Mouse (Mus musculus) left cerebral cortex, adult 9 months (tissue): ENCODE results near the gene Pheta1.
"Not testable (repeated sequence)": the region's sequence is repeated elsewhere in the genome, so short reads cannot be mapped to it uniquely, and the experiment has no call there.

ENCODE experiments used
- DNase-seq, 2 experiments: peaks; one replicate each; pipeline ENCODE4 v3.0.0; 2022; ENCODE audit warnings: low spot score in 2 of 2

Gene Pheta1

DNA sequence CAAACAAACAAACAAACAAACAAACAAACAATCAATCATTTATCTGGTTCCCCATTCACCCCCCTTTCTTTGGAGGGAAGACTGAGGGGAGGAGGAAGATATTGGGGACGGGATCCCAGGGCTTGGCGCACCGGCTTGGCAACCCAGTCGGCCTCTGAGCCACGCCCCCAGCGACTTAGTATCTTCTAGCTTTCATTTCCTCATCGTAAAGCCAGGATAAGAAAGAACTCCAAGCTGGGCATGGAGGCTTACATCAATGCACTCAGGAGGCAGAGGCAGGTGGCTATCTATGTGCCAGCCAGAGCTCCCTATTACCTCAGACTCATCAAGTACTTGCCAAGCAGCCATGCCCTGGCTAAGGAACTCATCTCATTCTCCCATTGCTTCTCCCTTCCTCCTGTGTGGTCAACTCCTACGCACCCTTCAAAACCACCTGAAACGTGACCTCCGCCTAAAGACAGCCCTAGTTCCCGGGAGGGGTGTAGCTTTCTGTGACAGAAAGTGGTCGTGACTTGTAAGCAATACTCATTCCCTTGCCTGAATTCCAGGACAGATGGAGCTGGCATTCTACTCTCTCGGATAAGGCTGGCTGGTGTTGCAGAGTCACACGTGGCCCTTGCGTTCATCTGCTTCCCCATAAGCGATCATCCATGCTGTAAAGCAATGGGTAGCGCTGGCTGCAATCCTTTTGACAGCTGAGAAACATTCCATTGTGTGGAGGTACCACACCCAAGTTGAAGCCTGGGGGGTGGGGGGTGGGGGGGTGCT is 5.5 kb upstream of the Pheta1 start:
- no peak for DNase-seq

DNA sequence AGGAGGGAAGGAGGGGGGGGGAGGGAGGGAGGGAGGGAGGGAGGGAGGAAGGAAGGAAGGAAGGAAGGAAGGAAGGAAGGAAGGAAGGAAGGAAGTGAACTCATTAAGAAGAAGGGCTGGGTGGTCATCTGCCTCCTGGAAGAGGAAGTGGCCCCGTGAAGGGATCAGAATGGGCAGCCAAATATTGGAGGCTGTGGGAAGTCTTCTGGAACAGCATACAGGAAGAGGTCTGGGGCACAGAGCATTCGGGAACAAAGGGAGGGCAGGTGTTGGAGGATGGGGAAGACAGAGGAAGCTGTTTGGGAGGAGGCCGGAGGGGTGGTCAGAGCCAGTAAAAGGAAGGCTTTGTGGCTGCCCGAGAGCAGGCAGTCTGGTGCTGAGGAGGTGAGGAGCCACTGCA is 3.4 kb upstream of the Pheta1 start:
- no peak for DNase-seq

DNA sequence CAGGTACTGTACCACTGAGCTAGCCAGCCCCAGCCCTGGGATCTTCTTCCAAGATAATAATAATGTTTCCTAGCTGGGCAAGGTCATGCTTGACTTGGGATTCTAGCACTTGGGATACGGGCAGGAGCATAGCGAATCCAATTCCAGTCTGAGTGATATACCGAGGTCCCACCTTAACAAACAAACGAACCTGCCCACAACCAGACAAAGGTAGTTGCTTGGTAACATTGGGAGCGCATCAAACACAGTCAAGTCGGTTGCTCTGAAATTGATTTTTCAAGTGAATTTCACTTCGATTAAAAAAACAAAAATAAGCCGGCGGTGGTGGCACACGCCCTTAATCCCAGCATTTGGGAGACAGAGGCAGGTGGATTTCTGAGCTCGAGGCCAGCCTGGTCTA is 2.5 kb upstream of the Pheta1 start:
- no peak for DNase-seq

GRCm38 (mm10) chr5:121847269-121847668 is 1.5 kb upstream of the Pheta1 start:
- not testable (repeated sequence) for DNase-seq

DNA sequence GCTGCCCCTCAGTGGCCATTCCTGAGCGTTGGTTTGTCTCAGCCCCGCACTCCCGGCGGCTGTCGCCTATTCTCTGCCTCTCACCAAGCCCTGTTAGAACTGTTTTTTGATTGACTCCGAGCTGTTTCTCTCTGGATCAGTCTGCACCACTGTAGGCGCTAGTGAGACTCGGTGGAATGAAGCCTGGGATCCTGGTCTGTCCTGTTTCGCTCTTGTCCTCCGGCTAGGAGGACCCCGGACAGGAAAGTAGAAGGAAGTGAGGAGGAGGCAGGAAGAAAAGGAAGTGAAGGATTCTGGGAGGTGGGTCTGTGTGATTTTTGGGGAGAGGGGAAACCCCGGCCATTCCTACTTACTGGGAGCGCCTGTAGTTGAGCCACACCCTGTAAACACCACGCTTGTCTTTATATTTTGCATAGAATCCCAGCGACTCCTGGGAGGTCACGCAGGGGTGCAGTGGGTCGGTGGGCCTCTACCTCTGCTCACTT is 707 bp upstream of the Pheta1 start:
- no peak for DNase-seq

- no peak for DNase-seq
These were observed 930 bp downstream of the Pheta1 start for GRCm38 (mm10) chr5:121849478-121850349.

- DNase-seq: no peak
These were observed 4.7 kb downstream of the Pheta1 start for GRCm38 (mm10) chr5:121853368-121854051.

DNA sequence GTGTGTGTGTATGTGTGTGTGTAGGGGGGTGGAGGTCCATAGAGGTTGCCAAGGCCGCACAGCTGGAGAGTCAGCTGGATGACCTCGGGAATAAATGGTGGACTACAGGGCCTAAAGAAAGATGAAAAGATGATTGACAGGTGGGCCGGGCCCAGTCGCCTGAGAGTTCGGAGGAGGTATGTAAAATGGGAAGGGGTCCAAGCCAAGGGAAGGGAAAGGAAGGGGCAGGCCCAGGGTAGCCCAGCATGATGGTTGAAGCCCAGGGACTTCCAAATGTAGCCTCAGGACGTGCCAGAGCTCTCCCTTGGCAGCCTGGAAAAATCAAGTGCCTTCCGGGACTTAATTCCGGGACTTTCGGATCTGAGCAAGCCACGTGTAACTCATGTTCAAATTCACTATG is 6.0 kb downstream of the Pheta1 start:
- no peak for DNase-seq

DNA sequence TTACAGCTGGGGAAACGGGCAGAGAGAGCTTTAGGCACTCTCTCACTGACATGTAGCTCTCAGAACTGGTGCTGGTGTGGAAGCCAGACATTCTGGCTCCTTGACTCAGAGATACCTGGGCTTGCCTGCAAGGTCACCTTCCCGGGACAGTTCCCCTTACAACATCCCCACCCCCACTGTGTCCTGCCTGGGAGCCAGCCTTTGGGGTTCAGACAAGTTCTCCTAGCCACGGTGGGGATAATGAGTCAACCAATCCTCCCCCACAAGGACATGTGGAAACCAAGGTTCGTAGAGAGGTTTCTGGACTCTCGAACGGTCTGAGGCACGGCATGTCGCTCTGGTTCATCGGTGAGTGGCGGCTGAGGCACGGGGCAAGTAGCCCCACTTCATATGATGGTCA is 8.0 kb downstream of the Pheta1 start:
- DNase-seq: no peak

- DNase-seq: no peak
These were observed 9.6 kb downstream of the Pheta1 start for GRCm38 (mm10) chr5:121858427-121858826.

DNA sequence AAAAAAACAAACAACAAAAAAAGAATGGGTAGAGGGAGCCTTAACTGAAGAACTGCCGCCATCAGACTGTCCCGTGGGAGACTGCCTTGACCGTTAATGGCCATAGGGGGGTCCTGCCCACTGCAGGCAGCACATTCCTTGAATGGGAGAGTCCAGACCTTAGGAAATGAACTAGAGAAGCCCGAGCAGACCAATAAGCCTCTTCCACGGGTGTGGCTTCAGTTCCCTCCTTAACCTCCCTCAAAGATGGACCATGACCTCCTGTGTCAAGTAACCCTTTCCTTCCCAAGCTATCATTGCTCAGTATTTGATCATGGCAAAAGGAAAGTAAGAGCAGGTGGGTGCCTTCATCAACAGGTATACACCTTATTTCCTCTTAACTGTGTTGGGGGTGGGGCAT is 13.2 kb downstream of the Pheta1 start:
- DNase-seq: no peak

- DNase-seq: no peak
These were observed 15.5 kb downstream of the Pheta1 start for GRCm38 (mm10) chr5:121864330-121864729.

DNA sequence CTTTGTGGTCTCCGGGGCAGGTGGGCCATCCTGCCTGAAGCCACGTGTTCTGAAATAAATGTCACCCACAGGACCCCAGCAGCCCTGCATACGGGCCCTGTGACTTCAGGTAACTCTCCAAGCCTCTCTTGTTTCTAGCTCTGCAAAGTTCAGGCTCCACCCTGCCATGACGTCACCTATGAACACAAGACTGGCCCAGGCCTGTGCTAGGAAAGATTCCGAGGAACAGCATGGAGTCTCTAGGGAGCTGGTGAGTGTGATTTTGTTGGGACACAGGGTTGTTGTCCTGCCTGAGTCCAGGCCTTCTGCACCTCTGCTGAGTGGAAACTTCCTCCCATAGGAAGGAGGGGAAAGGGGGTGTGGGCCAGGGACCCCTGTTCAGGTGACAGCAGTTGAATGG is 19.2 kb downstream of the Pheta1 start:
- no peak for DNase-seq

DNA sequence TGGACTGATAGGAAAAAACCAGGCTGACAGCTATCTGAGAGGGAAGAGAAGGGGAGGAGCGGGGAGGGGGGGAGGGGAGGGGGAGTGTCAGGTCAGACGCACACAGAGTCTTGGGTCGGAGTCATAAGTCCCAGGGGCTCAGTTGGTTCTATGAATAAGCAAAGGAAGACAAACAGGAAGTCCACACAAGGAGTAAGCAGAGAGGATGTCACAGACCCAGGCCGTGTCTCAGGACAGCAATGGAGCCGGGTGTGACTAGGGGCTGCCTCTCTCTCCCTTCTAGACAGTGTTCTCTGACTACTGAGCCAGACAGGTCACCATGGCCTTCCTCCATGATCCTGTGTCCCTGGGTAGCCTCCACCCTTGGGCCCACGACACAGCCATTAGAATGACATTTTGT is 22.0 kb downstream of the Pheta1 start:
- DNase-seq: no peak

GRCm38 (mm10) chr5:121871515-121872030 is 22.8 kb downstream of the Pheta1 start:
- DNase-seq: no peak

- DNase-seq: peak in 1 of 2 experiments; percentile 79
These were observed 23.4 kb downstream of the Pheta1 start for GRCm38 (mm10) chr5:121872158-121872557.

DNA sequence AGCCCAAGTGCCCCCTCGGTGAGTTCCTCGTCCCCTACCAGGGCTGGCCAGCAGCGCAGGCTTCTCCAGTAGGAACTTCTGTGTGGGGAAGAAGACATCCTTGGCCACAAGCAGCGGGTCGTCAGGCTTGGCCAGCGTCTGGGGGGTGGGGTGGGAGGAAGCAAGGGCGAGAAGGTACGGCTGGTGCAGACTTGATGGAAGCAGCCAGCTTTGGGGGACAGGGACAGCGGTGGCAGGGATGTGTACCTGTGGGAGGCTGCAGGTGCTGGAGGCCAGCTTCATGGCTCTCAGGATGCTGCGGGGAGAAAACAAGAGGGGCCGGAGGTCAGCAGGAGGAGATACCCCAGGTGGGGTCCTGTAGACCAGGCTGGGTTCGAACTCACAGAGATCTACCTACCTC is 26.3 kb downstream of the Pheta1 start:
- no peak for DNase-seq

GRCm38 (mm10) chr5:121876901-121877300 is 28.1 kb downstream of the Pheta1 start:
- DNase-seq: no peak

DNA sequence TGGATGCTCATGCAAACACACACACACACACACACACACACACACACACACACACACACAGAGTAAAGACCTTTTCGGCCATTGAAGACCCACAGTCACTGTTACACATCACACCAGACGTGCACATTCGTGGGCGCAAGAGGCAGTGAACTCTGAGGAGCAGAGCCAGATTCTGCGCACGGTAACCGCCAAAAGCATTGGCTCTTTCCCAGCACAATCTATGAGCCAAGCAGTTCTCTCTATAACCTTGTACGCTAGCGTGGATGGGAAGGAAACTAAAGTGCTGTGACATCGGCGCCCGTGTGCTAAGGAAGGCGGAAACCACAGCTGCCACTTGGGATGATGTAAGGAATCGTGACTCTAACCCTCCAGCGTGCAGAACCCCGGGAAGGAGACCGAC is 29.9 kb downstream of the Pheta1 start:
- DNase-seq: no peak

DNA sequence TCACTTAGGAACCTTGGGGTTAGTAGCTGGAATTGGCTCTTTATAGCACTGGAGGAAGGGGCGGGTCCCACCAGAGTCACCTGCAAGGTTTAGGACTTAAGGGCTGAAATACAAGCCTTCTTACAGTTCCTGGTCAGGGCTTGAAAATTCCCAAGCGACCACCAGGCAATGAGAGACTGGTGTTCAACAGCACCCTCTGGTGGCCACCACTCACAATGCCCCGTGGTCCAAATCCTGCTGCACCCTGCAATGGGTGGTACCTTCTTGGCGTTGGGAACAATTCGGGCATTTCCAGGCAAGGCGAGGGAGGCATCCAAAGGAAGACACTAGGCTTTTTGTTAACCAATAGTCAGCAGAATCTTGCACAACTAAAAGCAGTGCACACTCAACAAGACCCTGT is 30.4 kb downstream of the Pheta1 start:
- peak in 1 of 2 experiments; percentile 28 for DNase-seq

DNA sequence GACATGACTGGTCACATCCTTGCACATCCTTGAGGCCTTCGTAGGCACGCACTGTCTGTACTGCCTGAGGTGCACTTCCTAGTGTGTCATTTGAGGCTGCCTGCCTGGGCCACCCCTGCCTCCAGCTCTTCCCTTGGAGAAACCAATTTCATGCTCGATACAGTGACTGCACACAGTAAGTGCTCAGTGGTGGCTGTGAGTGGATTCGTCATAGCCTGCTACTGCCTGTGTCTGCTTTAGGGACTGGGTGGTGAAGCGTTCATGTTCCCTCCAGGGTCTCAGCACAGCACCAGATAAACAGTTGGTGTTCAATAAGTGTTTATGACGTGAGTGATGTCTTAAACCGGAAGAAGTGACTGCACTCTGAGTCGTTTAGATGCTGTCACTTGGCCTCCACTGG is 34.6 kb downstream of the Pheta1 start:
- no peak for DNase-seq

GRCm38 (mm10) chr5:121889375-121889774 is 40.6 kb downstream of the Pheta1 start:
- no peak for DNase-seq
